Mouse (Mus musculus) lung, postnatal 25 days (tissue): Measurements from ENCODE around the gene Osbpl3.

Experiments
- DNase-seq: peaks from one replicate; pipeline ENCODE4 v3.0.0; 2022; ENCODE audit warnings: low spot score

Gene Osbpl3

DNA sequence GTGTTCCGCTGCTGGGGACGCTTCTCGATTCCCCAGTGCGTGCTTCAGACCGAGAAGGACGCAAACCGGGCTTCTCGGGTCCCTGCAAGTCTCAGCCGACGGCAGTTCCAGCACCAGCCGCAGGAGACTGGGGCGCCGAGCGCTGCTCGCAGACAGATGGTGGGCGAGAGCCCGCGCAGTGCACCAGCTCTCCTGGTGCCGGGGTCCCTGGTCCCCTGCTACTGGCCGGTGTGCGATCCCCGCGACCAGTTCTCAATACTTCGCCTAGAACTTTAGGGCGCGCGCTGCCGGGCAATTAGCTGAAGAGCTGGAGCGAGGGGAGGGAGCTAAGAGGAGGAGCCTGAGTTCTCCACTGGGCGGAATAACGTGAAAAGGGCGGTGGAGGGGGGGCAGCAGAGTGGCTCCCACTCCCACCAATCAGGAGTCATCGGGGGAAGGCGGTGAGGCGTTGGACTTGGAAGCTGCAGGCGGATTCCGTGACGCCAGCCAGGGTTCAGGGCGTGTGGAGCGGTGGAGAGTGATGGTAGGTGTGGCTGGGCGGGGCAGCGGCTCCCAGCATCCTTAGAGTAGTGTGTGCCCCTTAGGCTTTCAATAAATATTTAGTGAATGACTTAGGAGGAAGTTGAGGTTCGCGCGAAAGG is at the start of gene Osbpl3:
Gene Osbpl3 (minus strand): TSS at position 373 of the 641 bp plus-strand sequence.
- DNase-seq = peak; percentile 90

DNA sequence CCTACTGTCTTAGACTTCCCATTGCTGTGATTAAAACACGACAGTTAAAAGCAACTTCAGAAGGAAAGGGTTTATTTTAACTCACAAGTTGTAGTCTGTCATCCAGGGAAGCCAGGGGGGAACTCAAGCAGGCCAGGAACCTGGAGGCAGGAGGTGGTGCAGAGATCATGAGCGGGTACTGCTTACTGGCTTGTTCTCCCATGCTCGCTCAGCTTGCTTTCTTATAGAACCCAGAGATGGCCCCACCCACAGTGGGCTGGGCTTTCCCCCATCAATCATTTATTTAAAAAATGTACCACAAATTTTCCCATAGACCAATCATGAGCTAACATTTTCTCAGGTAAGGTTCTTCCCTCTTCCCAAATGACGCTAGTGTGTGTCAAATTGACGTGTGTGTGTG is 49.5 kb upstream of the Osbpl3 start:
- no peak for DNase-seq

DNA sequence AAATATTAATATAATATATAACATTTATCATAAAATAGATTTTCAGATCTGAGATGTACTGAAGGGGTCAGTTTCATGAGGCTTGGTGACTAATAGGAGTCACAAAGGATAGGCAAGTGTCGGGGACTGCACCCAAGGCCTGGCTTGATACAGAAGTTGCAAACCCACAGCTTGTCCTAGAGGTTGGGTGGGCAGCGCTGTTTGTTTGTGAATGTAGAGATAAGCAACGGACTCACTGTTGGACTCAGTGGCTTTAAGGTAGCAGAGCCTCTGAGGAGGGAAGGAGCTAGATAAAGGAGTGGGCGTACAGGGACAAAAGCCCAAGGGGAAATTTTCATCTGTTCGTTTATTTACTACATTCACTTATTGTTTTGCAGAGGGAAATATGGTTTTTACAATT is 48.7 kb upstream of the Osbpl3 start:
- DNase-seq = no peak

DNA sequence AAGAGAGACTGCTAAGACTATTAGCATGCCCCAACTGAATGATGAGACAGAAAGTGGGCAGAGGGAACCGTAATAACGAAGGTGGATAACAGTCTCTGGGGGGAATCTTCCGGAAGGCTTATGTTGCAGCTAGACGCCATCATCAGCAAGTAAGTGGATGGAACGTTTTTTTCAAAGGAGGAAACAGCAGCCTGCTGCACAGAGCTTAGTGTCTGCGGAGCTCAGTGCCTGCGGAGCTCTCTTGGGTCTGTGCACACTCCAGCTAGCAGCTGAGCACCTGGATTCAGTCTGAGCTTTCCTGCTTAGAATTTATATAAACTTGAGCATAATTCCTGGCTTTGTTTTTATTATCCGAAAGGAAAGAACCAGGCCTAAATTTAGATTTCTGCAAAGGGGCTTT is 47.8 kb upstream of the Osbpl3 start:
- DNase-seq = no peak

DNA sequence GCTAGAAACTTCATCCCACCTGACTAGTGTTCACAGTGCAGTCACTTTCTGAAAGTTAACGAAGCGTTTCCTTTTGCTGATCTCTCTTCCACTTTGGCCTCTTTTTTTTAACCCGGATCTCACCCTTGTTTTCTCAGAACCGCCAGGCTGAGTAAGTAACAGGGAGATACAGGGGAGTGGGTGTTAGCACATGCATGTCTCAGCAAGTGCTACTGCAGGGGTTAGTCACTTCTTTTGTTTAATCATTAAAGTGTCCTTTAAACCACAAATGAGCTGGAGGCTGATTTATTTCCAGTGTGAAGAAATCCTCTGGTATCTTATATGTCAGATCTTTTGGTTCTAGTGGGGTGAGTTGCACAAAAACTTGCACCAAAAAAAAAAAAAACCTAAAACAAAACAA is 47.0 kb upstream of the Osbpl3 start:
- DNase-seq = no peak

DNA sequence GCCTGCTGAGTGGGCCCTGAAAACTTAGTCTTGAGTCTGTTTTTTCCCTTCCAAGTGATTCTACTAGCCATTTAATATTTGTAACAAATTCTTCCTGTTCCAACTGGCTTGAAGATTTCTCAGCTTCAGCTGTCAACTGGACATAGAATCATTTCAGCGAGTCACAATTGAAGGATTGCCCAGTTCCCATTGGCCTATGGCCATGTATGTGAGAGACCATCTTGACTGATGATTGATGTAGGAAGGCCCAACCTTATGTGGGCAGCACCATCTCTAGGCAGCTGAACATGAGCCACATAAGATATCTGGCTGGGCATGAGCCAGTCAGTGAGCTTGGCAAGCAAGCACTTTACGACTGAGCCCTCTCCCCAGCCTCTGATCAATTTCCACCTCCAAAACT is 42.3 kb upstream of the Osbpl3 start:
- peak; percentile 1 for DNase-seq

DNA sequence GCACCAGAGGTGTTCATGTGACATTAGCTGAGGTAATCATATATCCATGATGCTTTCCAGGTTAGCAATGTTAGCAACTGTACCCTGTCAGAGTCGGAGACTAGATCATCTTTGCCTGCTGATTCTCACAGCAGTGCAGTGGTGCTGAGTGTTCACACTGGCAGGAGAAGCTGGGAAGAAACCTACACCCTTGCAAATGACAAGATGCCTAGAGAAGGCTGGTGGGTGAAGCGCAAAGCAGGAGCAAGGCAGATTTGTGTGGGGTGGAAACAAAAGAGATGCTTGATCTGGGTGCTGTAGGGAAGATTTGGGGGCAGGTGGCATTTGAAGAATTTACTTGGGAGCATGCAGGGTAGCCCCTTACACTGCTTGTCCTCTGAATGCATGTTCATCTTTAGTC is 34.5 kb upstream of the Osbpl3 start:
- DNase-seq = no peak

DNA sequence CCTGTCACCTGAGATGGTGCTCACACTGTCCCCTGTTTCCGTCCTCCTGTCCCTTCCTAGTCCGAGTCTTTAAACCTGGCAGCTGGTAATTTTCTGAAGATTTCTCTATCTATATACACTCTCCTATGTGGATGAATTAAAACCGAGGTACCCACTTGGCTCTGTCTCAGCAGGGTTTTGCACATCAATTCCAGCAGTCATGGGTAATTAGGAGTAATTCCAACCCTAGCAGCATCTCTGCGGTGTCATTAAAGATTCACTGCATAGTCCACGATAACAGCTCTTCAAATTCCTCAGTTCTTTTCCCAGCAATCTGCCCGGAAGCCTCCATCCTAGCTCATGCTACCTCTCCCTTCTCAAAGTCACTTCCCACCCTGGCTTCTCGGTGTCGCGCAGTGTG is 33.4 kb upstream of the Osbpl3 start:
- DNase-seq = no peak

DNA sequence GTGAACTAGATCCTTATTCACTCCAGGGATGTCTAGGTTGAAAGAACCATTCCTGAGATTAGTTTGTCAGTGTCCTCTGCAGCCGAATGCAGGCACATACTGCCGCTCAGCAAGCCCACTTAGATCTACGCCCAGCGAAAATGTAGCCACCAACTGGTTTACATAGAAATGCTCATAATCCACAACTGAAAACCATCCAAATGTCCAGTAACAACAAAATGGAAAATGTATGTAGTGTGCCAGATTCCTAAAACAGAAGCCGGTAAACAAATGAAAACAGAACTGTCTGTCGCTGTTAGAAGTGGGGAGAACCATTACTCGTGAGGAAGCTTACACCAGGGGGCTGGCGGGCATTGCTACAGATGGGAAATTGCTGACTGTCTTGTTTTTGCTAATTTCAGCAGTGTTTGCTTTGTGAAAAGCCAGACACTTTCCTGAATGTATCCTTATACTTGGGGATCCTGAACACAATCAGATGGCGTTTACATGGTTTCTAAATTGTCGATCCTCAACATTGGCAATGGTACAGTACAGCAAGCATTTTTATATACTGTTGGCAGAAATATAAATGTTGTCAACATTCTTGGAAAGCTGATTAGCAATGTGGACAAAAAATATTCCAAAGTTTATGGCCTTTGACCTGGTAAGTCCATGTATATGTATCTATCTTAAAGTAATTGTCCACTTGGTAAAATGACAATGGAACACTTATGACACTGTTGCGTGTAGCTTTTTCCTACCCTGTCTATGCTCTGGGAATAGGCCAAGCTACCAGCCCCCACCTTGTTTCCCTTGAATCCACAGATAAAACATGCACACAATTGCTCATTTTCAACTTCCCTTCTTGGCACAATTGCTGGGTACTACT is 30.3 kb upstream of the Osbpl3 start:
- DNase-seq = no peak

DNA sequence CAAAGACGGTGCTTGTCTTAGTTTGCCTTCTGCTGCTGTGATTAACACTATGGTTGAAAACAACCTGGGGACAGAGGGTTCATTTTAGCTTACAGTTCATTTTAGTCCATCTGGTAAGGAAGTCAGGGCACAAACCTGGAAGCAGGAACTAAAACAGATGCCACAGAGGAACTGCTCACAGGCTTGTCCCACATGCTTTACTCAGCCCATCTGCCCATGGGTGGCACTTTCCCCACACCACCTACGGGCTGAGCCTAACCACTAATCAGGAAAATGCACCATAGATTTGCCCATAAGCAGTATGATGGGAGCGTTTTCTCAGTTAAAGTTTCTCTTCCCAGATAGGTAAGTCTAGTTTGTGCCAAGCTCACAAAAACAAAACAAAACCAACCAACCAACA is 27.4 kb upstream of the Osbpl3 start:
- DNase-seq = no peak

DNA sequence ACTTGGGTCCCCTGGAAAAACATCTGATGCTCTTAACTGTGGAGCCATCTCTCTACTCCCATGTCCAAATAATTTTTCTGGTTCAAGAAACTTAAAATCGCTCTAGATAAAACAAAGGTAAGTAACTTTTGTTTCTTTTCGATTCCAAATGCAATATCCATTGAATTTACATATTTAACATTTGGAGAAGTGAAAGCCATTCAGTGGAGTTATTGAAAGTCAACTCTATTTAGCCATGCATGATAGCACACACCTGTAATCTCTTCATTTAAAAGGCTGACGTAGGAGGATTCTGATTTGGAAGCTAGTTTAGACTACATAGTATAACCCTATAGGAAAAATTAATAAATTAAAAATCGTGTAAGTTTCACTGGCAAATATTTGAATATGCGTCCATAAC is 25.5 kb upstream of the Osbpl3 start:
- no peak for DNase-seq

DNA sequence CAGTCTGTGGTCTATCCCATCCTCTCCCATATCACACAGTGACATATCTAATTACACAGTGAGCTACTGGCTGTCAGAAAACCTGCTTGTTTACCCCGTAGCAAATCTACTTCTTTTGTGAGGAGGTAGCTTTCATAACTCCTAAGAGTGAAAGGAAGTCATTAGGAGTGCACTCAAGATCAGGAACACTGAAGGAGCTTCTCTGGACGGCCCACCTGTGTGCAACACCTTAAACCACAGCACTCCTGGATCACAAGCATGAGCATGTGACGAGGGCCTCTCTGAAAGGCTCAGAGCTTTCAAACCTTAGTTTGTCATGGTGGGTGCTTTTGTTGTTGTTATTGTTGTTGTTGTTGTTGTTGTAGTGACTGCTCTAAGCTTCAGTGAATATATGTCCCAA is 10.4 kb upstream of the Osbpl3 start:
- peak; percentile 54 for DNase-seq

DNA sequence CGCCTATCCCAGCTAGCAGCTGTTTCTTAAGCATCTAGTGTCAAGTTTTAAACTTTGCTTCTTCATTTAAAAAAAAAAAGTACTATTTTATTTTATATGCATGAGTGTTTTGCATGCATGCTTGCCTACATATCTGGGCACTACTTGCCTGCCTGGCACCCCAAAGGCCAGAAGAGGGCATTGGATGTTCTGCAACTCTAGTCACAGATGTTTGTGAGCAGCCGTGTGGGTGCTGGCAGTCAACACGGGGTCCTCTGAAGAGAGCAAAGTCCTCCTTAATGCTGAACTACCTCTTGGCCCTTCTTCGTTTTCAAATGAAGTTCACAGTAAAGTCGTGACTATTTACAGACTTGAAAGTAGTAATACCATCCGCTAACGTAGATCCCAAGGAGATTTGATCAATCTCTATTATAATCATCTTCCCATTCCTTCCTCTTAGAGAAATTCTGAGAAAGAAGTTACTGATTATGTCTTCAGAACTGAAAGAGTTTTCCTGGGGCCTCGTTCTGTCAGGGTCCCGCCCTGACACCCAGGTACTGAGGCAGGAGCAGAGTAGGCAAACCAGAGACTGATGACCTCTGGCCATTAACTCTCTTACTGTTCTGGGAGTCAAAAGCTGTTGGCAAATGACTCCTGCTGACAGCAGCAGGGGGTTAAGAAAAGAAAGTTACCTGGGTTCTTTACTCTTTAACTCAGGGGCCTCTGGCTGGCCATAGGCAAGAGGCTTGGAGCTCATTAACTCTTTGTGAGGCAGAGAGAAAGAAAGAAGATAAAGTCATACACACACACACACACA is 8.9 kb upstream of the Osbpl3 start:
- DNase-seq = no peak

DNA sequence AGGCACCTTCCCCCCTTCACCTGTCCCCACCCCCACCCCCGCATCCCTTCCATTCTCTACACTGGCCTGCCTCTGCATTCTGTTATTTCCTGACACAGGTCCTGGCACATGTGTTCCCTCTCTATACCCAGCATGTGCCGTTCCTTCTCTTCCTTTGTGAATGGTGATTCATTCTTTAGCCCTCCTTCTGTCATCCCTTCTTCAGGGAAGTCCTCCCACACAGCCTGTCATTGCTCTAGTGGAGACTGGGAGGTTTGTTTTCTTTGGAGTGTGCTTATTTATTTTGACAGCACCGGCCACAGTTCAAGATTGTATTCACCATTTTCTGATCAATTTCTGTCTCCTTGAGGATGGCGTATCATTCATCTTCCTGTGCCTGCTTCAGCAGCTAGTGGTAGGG is 6.0 kb upstream of the Osbpl3 start:
- DNase-seq = no peak

DNA sequence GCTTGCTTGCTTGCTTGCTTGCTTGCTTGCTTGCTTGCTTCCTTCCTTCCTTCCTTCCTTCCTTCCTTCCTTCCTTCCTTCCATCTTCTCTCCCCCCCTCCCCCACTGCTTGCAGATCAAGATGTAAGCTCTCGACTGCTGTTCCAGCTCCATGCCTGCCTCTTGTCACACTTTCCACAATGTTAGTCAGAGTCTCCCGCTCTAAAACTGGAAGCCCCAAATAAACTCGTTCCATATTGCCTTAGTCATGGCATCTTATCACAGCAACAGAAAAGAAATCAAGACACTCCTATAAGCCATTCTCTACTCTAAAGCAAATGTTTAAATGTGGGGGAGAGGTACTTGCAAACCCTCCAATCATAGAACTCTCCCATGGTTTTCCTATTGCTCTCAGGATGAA is 5.6 kb upstream of the Osbpl3 start:
- DNase-seq = no peak

DNA sequence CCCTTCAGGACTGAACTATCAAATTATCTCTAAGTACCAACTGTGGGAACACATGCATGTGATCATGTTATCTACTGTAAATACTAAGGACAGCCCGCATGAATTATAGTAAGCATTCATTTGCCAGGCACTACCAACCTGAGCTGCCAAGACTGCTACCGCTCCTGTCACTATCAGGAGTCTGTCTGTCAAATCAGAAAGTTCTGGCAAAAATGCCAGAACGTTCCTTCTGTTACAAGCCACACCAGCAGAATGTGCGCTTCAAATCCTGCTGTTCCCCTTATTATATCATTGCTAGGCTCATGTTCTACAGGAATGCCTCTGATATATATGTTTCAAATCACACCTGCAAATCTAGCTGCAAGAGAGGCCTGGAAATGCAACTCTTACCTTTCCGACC is 4.6 kb upstream of the Osbpl3 start:
- no peak for DNase-seq

DNA sequence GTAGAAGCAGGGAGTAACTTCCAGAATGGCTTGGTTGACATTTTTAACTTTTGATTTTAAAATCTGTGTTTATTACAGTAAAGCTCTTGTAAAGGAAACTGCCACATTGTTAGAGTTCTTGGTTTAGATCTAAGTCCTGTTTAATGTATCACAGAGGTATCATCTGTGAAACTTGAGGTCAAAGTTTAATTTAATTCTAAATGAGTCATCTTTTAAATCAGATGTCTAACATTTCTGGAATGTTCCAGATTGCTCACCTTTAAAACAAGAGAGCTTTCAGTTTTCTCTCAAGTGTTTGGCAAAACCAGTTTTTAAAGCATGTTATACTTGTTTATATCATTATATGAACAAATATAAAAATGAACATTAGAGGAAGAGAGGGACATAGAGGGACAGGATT is 4.2 kb upstream of the Osbpl3 start:
- DNase-seq = no peak

DNA sequence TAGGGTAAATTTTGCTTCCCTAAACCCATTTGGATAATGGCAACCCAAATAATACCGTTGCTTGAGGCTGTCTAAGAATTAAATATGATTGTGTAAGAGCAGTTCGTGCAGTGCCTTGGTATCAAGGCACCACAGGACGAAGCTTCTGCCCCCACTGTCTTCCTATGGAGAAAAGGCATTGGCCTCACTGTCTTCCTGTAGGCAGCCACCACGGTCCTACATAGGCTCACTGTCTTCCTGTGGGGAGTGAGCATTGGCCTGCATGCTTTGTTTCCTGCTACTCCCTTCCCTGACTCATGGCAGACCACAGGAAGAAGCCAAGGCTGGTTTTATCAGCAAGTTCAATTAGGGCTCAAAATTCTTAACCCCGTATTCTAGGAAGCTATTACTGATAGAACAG is 3.3 kb upstream of the Osbpl3 start:
- no peak for DNase-seq

DNA sequence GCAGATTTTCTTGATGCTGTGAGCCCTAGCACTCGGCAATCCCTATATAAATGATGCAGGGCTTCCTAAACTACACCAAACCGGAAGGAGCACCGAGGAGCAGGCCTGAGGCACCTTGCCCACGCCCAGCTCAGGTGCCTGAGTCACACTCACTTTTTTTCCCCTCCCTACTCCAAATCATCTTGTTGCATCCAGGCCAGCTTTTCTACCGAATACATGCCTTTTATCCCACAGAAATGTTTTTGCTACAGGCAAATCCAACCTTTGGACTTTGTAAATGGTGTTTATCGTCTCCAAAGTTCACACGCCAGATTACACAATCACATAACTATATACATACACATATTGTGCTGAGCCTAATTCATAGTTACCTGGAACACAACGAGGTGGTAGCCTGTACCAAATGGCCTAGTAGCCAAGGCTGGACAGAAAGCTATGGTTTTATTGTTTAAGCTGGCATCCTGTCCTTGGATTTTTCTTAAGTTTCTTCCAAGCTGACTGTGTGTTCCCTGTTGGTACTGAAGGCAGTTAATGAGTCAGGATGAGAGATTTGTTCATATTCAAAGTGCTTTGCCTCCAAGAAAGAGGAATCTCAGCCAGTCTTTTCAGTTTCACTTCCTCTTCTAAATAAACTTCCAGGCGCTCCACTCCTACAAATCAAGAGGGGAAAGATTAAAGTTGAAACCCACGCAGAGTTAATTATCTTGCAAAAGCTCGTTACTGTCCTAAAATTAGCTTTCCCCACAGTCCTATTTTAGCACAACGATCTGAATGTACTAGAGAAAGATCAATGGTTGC is 1.7 kb upstream of the Osbpl3 start:
- no peak for DNase-seq

DNA sequence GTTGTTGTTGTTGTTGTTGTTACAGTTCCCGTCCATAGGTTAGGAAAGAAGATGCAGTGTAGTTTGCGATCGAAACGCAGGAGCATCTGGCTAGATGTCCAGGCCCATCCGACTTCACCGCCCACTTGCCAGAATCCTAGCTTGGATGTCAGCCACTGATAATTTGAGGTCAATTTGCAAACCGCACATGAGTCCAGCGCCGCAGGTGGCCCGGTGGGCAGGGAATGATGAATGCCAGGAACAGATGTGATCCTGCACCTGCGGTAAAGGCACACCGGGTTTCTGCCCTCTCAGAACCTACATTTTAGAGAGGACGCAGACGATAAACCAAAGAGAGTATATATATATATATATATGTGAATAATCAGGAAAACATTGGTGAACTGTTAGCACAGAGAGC is 705 bp upstream of the Osbpl3 start:
- DNase-seq = no peak

DNA sequence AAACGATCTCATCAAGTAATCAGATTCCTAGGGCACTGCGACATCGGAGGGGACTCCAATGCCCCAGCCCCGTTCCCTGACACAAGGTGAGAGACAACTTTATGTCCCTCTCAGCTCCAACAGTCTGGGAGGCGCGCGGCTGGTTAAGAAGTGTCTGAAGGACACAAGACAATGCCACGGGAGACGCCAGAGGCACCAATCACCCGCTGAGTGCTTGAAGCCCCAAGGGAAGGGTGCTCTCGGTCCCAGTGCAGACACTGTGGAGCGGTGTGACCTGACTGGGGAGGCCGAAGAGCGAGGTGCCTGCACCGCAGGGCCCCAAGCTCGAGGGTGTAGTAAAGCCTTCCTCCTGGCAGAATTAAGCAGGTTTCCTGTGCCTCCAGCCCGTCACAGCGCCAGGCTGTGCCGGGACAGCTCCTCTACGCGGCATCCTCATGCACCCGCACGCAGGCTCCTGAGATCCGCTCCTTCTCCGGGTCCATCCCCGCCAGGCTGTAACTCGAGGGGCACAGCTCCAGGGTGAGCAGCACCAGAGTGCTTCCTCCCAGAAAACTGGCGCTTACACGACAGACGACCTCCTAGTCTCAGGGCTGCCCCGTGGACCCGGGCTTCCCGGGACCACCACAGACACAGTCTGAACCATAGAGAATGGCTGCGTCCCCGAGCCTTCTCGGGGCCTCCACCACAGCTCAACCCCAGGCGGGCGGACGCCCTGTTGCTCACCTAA is 736 bp downstream of the Osbpl3 start:
- DNase-seq = no peak

DNA sequence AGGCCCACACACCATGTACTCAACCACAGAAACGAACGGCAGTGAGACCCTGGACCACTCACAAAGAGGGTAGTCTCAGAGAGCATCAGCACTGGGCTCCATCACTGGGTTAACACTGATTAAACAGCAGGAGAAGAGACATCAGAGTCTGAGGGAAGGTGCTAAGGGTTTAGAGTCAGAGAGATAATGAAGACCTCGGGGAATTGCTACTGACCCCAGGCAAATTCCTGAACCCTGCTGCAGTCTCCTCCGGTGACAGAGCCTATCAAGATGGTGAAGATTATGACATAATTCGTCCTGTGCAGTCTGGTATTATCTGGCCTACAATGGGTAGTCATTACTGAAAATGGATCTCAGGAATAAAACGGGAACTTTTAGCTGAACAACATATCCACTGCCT is 2.4 kb downstream of the Osbpl3 start:
- no peak for DNase-seq
